Mouse (Mus musculus) urinary bladder, adult 18-20 months (tissue): ENCODE measurements around the gene Cpne5.
"Not testable (repeated sequence)": the region's sequence is repeated elsewhere in the genome, so short reads cannot be mapped to it uniquely, and the experiment has no call there.

Experiments used
- DNase-seq, 2 experiments: peaks; one replicate each; pipeline ENCODE4 v3.0.0; 2022; ENCODE audit warnings: low spot score in 2 of 2, mixed read lengths in 2 of 2

Cpne5 gene

GRCm38 (mm10) chr17:29237772-29238420 lies at the start of gene Cpne5:
TSS of gene Cpne5 (minus strand) at chr17:29238167.
- no peak for DNase-seq

GRCm38 (mm10) chr17:29282216-29282952 lies 44.4 kb upstream of the Cpne5 start:
- DNase-seq = no peak

GRCm38 (mm10) chr17:29281541-29281940 lies 43.6 kb upstream of the Cpne5 start:
- DNase-seq = no peak

GRCm38 (mm10) chr17:29280422-29280821 lies 42.5 kb upstream of the Cpne5 start:
- DNase-seq = no peak

- peak in 1 of 2 experiments; percentile 23 for DNase-seq
Observed at GRCm38 (mm10) chr17:29273889-29274288, 35.9 kb upstream of the Cpne5 start.

- DNase-seq = no peak
Observed at GRCm38 (mm10) chr17:29273156-29273555, 35.2 kb upstream of the Cpne5 start.

- no peak for DNase-seq
Observed at GRCm38 (mm10) chr17:29270148-29270698, 32.3 kb upstream of the Cpne5 start.

- DNase-seq = no peak
Observed at GRCm38 (mm10) chr17:29269349-29269706, 31.4 kb upstream of the Cpne5 start.

- peak; percentile 82 to 92 for DNase-seq
Observed at GRCm38 (mm10) chr17:29268682-29269348, 30.8 kb upstream of the Cpne5 start, which contains the start of gene BC004004. TSS of gene BC004004 (plus strand) at chr17:29268788.

GRCm38 (mm10) chr17:29267931-29268681 lies 30.1 kb upstream of the Cpne5 start:
- DNase-seq = peak; percentile 25 to 59

GRCm38 (mm10) chr17:29267040-29267439 lies 29.1 kb upstream of the Cpne5 start:
- DNase-seq = not testable (repeated sequence)

GRCm38 (mm10) chr17:29264760-29265159 lies 26.8 kb upstream of the Cpne5 start:
- DNase-seq = no peak

GRCm38 (mm10) chr17:29263840-29264633 lies 26.1 kb upstream of the Cpne5 start, which contains the start of gene Ppil1:
TSS of gene Ppil1 (minus strand) at chr17:29264186.
- peak; percentile 63 to 81 for DNase-seq

- no peak for DNase-seq
Observed at GRCm38 (mm10) chr17:29263417-29263816, 25.4 kb upstream of the Cpne5 start.

- no peak for DNase-seq
Observed at GRCm38 (mm10) chr17:29262259-29262649, 24.3 kb upstream of the Cpne5 start.

GRCm38 (mm10) chr17:29261603-29262258 lies 23.8 kb upstream of the Cpne5 start:
- no peak for DNase-seq

GRCm38 (mm10) chr17:29260501-29260900 lies 22.5 kb upstream of the Cpne5 start:
- no peak for DNase-seq

GRCm38 (mm10) chr17:29259489-29259888 lies 21.5 kb upstream of the Cpne5 start:
- DNase-seq = peak; percentile 57 to 59

GRCm38 (mm10) chr17:29258921-29259320 lies 21.0 kb upstream of the Cpne5 start:
- DNase-seq = no peak

GRCm38 (mm10) chr17:29258025-29258558 lies 20.1 kb upstream of the Cpne5 start:
- DNase-seq = no peak
